Mouse (Mus musculus) heart, embryonic 14.5 days (tissue): ENCODE measurements at regions not wholly inside any gene's neighbourhood (a gene's known extent, or its start where the extent isn't known, plus 50 kb on each side); places are given as distances from the start of the nearest gene placed in this dataset.
A peak's percentile ranks its signal among the peaks of the same experiment; 100 is the strongest.

Experiments
- ATAC-seq: fragments of 200-750 bp; cut with Nextera tagmentation; 2 replicates; pipeline ENCODE4 v1.8.0; 2017; ENCODE audit warnings: low read depth, moderate TSS enrichment; ENCODE audit not compliant: insufficient number of reproducible peaks, insufficient read depth, low FRiP score
- H3K27ac ChIP-seq, 2 experiments: fragments of 200-500 bp in 1 of 2; fragments of 300-500 bp in 1 of 2; sonication (generic) in 1 of 2; replicated peaks in 1 of 2; 2 replicates each; pipeline ENCODE4 v1.5.1; 2012 to 2014; ENCODE audit warnings: low read depth in 2 of 2, low read length in 2 of 2, control low read depth in 1 of 2, mild to moderate bottlenecking in 1 of 2, mixed read lengths in 1 of 2; ENCODE audit not compliant: control insufficient read depth in 1 of 2, insufficient read depth in 1 of 2
- H3K27me3 ChIP-seq: fragments of 300-500 bp; sonication (generic); 2 replicates; pipeline ENCODE4 v1.6.1; 2014; ENCODE audit warnings: mild to moderate bottlenecking, low read length, control low read depth; ENCODE audit not compliant: control insufficient read depth, insufficient read depth
- H3K36me3 ChIP-seq: fragments of 300-500 bp; sonication (generic); 2 replicates; pipeline ENCODE4 v1.6.1; 2014; ENCODE audit warnings: mild to moderate bottlenecking, control low read depth, low read length, mixed read lengths; ENCODE audit not compliant: control insufficient read depth, insufficient read depth
- H3K4me1 ChIP-seq, 2 experiments: fragments of 200-500 bp in 1 of 2; fragments of 300-500 bp in 1 of 2; sonication (generic) in 1 of 2; 2 replicates each; pipeline ENCODE4 v1.6.1; 2012 to 2014; ENCODE audit warnings: low read length in 2 of 2, control low read depth in 1 of 2, mixed read lengths in 1 of 2; ENCODE audit not compliant: control insufficient read depth in 2 of 2, insufficient read depth in 2 of 2
- H3K4me2 ChIP-seq: fragments of 300-500 bp; sonication (generic); 2 replicates; pipeline ENCODE4 v1.6.1; 2014; ENCODE audit warnings: mild to moderate bottlenecking, low read length
- H3K4me3 ChIP-seq, 2 experiments: fragments of 200-500 bp in 1 of 2; fragments of 300-500 bp in 1 of 2; sonication (generic) in 1 of 2; 2 replicates each; pipeline ENCODE4 v1.5.1; 2012 to 2014; ENCODE audit warnings: low read length in 2 of 2, mild to moderate bottlenecking in 2 of 2, control low read depth in 1 of 2, low read depth in 1 of 2, moderate library complexity in 1 of 2; ENCODE audit not compliant: control insufficient read depth in 1 of 2, insufficient read depth in 1 of 2
- H3K9ac ChIP-seq: fragments of 300-500 bp; sonication (generic); 2 replicates; pipeline ENCODE4 v1.6.1; 2014; ENCODE audit warnings: mild to moderate bottlenecking, low read length
- H3K9me3 ChIP-seq: fragments of 300-500 bp; sonication (generic); 2 replicates; pipeline ENCODE4 v1.6.1; 2016; ENCODE audit warnings: low read length, control low read depth; ENCODE audit not compliant: control insufficient read depth
- WGBS: fragments of 180-500 bp; shearing (Covaris S2); extraction: QIAGEN DNeasy Blood & Tissue Kit; methylation state at CpG from one replicate; pipeline ENCODE4 v1.1.7; 2014; 5-methylcytosine and 5-hydroxymethylcytosine counted together

- Histone ChIP-seq H3K4me1 (no peaks in the 10 kb centered on the region), H3K4me2 (no peak overlapping the region), H3K4me3 (no peak overlapping the region), H3K27me3 (no peaks in the 10 kb centered on the region), H3K27ac (no peak overlapping the region), H3K9ac (no peak overlapping the region), H3K36me3 (no peaks in the 10 kb centered on the region), H3K9me3 (no peaks in the 10 kb centered on the region)
- 68% methylated on average over 8 of the region's 8 CpGs for WGBS
- ATAC-seq, result no peak
Observed at GRCm38 (mm10) chr1:75639031-75640001, 93.2 kb downstream of the Slc4a3 start.

- H3K4me1 ChIP-seq, result no peaks in the 10 kb centered on the region
- no peak overlapping the region for H3K9ac ChIP-seq
- H3K9me3 ChIP-seq, result no peaks in the 10 kb centered on the region
- WGBS, result 64% methylated on average over 3 of the region's 3 CpGs
- no peaks in the 10 kb centered on the region for H3K27me3 ChIP-seq
- no peaks in the 10 kb centered on the region for H3K36me3 ChIP-seq
- no peak overlapping the region for H3K27ac ChIP-seq
- H3K4me3 ChIP-seq, result no peak overlapping the region
- ATAC-seq, result no peak
- no peak overlapping the region for H3K4me2 ChIP-seq
Observed at GRCm38 (mm10) chr1:75642496-75642895, 96.4 kb downstream of the Slc4a3 start.

- H3K4me3 ChIP-seq, result no peak overlapping the region
- no peak overlapping the region for H3K9ac ChIP-seq
- no peaks in the 10 kb centered on the region for H3K9me3 ChIP-seq
- no peaks in the 10 kb centered on the region for H3K36me3 ChIP-seq
- no peak overlapping the region for H3K27ac ChIP-seq
- 0 out of 4 replicates have a peak, but pooled peaks cover 0 to 2% of the 10 kb centered on the region in 2 experiments for H3K4me1 ChIP-seq
- WGBS, result 18% methylated on average over 10 of the region's 10 CpGs
- peaks cover 3% of the 10 kb centered on the region; the same call in 1 of the 2 replicates for H3K27me3 ChIP-seq
- no peak for ATAC-seq
- H3K4me2 ChIP-seq, result no peak overlapping the region
Observed at GRCm38 (mm10) chr1:75652547-75652946, 106.5 kb downstream of the Slc4a3 start.

GRCm38 (mm10) chr1:75652987-75653573, 107.0 kb downstream of the Slc4a3 start:
- 68% methylated on average over 3 of the region's 3 CpGs for WGBS
- Histone ChIP-seq H3K27ac (no peak overlapping the region), H3K4me3 (no peak overlapping the region), H3K4me2 (no peak overlapping the region; the same call in 1 of the 2 replicates), H3K27me3 (peaks cover 3% of the 10 kb centered on the region; the same call in 1 of the 2 replicates), H3K36me3 (no peaks in the 10 kb centered on the region), H3K9me3 (no peaks in the 10 kb centered on the region), H3K4me1 (0 out of 4 replicates have a peak, but pooled peaks cover 0 to 2% of the 10 kb centered on the region in 2 experiments), H3K9ac (no peak overlapping the region)
- ATAC-seq, result no peak

GRCm38 (mm10) chr1:75653671-75654076, 107.6 kb downstream of the Slc4a3 start:
- Histone ChIP-seq H3K36me3 (no peaks in the 10 kb centered on the region), H3K4me2 (peak overlapping the region; percentile 48), H3K9me3 (no peaks in the 10 kb centered on the region), H3K9ac (no peak overlapping the region), H3K4me3 (0 out of 4 replicates have a peak overlapping the region, but pooled peaks of 1 of the 2 experiments have one; percentile 8), H3K27ac (no peak overlapping the region), H3K27me3 (peaks cover 3% of the 10 kb centered on the region; the same call in 1 of the 2 replicates), H3K4me1 (0 out of 4 replicates have a peak, but pooled peaks cover 0 to 2% of the 10 kb centered on the region in 2 experiments)
- 4% methylated on average over 9 of the region's 9 CpGs for WGBS
- ATAC-seq, result no peak

- ATAC-seq, result no peak
- H3K9me3 ChIP-seq, result no peaks in the 10 kb centered on the region
- no peak overlapping the region for H3K9ac ChIP-seq
- 0 out of 4 replicates have a peak, but pooled peaks cover 0 to 2% of the 10 kb centered on the region in 2 experiments for H3K4me1 ChIP-seq
- H3K36me3 ChIP-seq, result no peaks in the 10 kb centered on the region
- H3K4me2 ChIP-seq, result no peak overlapping the region
- H3K27me3 ChIP-seq, result peaks cover 3% of the 10 kb centered on the region; the same call in 1 of the 2 replicates
- H3K4me3 ChIP-seq, result no peak overlapping the region
- H3K27ac ChIP-seq, result no peak overlapping the region
- 72% methylated on average over 4 of the region's 4 CpGs for WGBS
Observed at GRCm38 (mm10) chr1:75656592-75656991, 110.5 kb downstream of the Slc4a3 start.

GRCm38 (mm10) chr1:75660336-75661100, 114.5 kb downstream of the Slc4a3 start:
- no peak overlapping the region for H3K4me3 ChIP-seq
- no peaks in the 10 kb centered on the region for H3K9me3 ChIP-seq
- no peak overlapping the region for H3K4me2 ChIP-seq
- peaks cover 3% of the 10 kb centered on the region; the same call in 1 of the 2 replicates for H3K27me3 ChIP-seq
- no peak overlapping the region for H3K27ac ChIP-seq
- ATAC-seq, result no peak
- H3K9ac ChIP-seq, result no peak overlapping the region
- H3K36me3 ChIP-seq, result no peaks in the 10 kb centered on the region
- H3K4me1 ChIP-seq, result peaks cover 6 to 11% of the 10 kb centered on the region in 2 experiments; a peak in 3 of 4 replicates
- 78% methylated on average over 7 of the region's 7 CpGs for WGBS
